Mouse (Mus musculus): Measurements from ENCODE around the gene Azin2. TPM values are rescaled to one million over a fixed set of nuclear protein-coding genes. Genes with fewer than 3 reads are reported as not detected.
A peak's percentile ranks its signal among the peaks of the same experiment; 100 is the strongest.

The Azin2 gene
- polyA plus RNA-seq, 1 experiment from 2014 or later, result 7.4 TPM

DNA sequence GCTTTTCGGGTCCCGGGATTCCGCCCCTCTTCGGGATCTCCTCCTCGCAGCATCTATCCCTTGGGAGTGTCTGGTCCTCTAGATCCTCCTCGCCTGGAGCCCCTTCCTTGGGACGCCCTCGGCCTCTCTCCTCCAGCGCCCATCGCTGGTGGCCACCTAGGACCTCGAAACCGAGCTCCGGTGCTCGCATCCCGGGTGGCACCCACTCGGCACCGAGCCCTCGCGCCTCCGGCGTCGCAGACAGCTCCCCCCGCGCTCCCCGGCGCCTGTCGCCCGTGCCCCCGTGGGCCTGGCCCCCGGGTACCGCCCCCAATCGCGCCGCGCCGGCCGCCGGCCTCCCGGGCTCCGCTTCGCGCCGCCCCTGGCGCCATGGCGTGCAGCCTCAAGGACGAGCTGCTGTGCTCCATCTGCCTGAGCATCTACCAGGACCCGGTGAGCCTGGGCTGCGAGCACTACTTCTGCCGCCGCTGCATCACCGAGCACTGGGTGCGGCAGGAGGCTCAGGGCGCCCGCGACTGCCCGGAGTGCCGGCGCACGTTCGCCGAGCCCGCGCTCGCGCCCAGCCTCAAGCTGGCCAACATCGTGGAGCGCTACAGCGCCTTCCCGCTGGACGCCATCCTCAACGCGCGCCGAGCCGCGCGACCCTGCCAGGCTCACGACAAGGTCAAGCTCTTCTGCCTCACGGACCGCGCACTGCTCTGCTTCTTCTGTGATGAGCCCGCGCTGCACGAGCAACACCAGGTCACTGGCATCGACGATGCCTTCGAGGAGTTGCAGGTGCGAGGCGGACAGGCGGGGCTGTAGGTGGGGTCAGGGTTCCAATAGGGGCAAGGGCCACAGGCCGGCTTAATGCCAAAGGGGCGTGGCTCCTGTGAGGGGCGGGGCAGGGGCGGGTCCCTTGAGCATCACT is 78.2 kb downstream of the Azin2 start:
- ATAC-seq (ENCODE audit: insufficient number of reproducible peaks, insufficient read depth, low FRiP score, low read depth), result peak; percentile 35
- peak overlapping the region; percentile 88 for H3K4me2 ChIP-seq (ENCODE audit: low read length)
- no peaks in the 10 kb centered on the region; the same call in 1 of the 2 replicates for H3K36me3 ChIP-seq (ENCODE audit: control insufficient read depth, insufficient read depth, low read length)
- no peaks in the 10 kb centered on the region; the same call in 1 of the 2 replicates for H3K27me3 ChIP-seq (ENCODE audit: control insufficient read depth, insufficient read depth, low read length)
- H3K4me1 ChIP-seq (ENCODE audit: control insufficient read depth in 2 of 2, insufficient read depth in 2 of 2, low read length in 2 of 2), result peaks cover 5 to 7% of the 10 kb centered on the region in 2 experiments; a peak in 3 of 4 replicates
- H3K9me3 ChIP-seq (ENCODE audit: control insufficient read depth, low read length), result peaks cover 4% of the 10 kb centered on the region
- peak overlapping the region; percentile 60 to 83 for H3K4me3 ChIP-seq (ENCODE audit: control insufficient read depth in 1 of 2, insufficient read depth in 1 of 2, low read depth in 1 of 2, low read length in 2 of 2)
- H3K27ac ChIP-seq (replicated peaks in 1 of 2; ENCODE audit: control insufficient read depth in 1 of 2, insufficient read depth in 1 of 2, low read depth in 2 of 2, low read length in 2 of 2), result peak overlapping the region in 1 of 2 experiments; percentile 39; a peak in 1 of 4 replicates
- WGBS, result under 1% methylated on average over 94 of the region's 94 CpGs
- H3K9ac ChIP-seq (ENCODE audit: low read length), result peak overlapping the region; percentile 63

GRCm38 (mm10) chr4:128883379-128883781 is 78.9 kb downstream of the Azin2 start, which contains the start of gene Trim62:
TSS of gene Trim62 (plus strand) at chr4:128883580.
- peaks cover 4% of the 10 kb centered on the region for H3K9me3 ChIP-seq (ENCODE audit: control insufficient read depth, low read length)
- under 1% methylated on average over 32 of the region's 37 CpGs for WGBS
- ATAC-seq (ENCODE audit: insufficient number of reproducible peaks, insufficient read depth, low FRiP score, low read depth), result peak; percentile 73
- H3K9ac ChIP-seq (ENCODE audit: low read length), result peak within 1 kb of the TSS; percentile 63
- H3K27ac ChIP-seq (replicated peaks in 1 of 2; ENCODE audit: control insufficient read depth in 1 of 2, insufficient read depth in 1 of 2, low read depth in 2 of 2, low read length in 2 of 2), result peak within 1 kb of the TSS in 1 of 2 experiments; percentile 39; a peak in 1 of 4 replicates
- H3K4me1 ChIP-seq (ENCODE audit: control insufficient read depth in 2 of 2, insufficient read depth in 2 of 2, low read length in 2 of 2), result peaks cover 5 to 7% of the 10 kb centered on the region in 2 experiments; a peak in 3 of 4 replicates
- peaks cover 2% of the 10 kb centered on the region for H3K27me3 ChIP-seq (ENCODE audit: control insufficient read depth, insufficient read depth, low read length)
- peak within 1 kb of the TSS; percentile 60 to 83 for H3K4me3 ChIP-seq (ENCODE audit: control insufficient read depth in 1 of 2, insufficient read depth in 1 of 2, low read depth in 1 of 2, low read length in 2 of 2)
- peak within 1 kb of the TSS; percentile 88 for H3K4me2 ChIP-seq (ENCODE audit: low read length)
- no peaks in the 10 kb centered on the region; the same call in 1 of the 2 replicates for H3K36me3 ChIP-seq (ENCODE audit: control insufficient read depth, insufficient read depth, low read length)

Other genes starting within 250 kb of the Azin2 start
- gene A3galt2, start 207.1 kb downstream of the Azin2 start, polyA plus RNA-seq (2014; fragmentation: Nextera tagmentation; extraction: Ambion mirVana), result 0.12 and 0.13 TPM in 2 replicates
- gene Zfp362, start 156.4 kb downstream of the Azin2 start, polyA plus RNA-seq (2014; fragmentation: Nextera tagmentation; extraction: Ambion mirVana), result 14.8 and 17.6 TPM in 2 replicates
- gene Trim62, start 78.9 kb downstream of the Azin2 start, polyA plus RNA-seq (2014; fragmentation: Nextera tagmentation; extraction: Ambion mirVana), result 3.5 and 3.6 TPM in 2 replicates
- 126 and 129 TPM in 2 replicates for gene Ak2, start 29.5 kb upstream of the Azin2 start, polyA plus RNA-seq (2014; fragmentation: Nextera tagmentation; extraction: Ambion mirVana)
- gene Rnf19b, start 95.8 kb upstream of the Azin2 start, polyA plus RNA-seq (2014; fragmentation: Nextera tagmentation; extraction: Ambion mirVana), result 8.2 and 9.0 TPM in 2 replicates
- gene Tmem54, start 143.1 kb upstream of the Azin2 start, polyA plus RNA-seq (2014; fragmentation: Nextera tagmentation; extraction: Ambion mirVana), result not detected in 2 replicates
- 0.31 and 0.47 TPM in 2 replicates for gene Hpca, start 159.6 kb upstream of the Azin2 start, polyA plus RNA-seq (2014; fragmentation: Nextera tagmentation; extraction: Ambion mirVana)
- 11.9 and 13.7 TPM in 2 replicates for gene Fndc5, start 174.6 kb upstream of the Azin2 start, polyA plus RNA-seq (2014; fragmentation: Nextera tagmentation; extraction: Ambion mirVana)
- gene S100pbp, start 227.3 kb upstream of the Azin2 start, polyA plus RNA-seq (2014; fragmentation: Nextera tagmentation; extraction: Ambion mirVana), result 13.7 and 15.7 TPM in 2 replicates
- gene Yars, start 227.3 kb upstream of the Azin2 start, polyA plus RNA-seq (2014; fragmentation: Nextera tagmentation; extraction: Ambion mirVana), result 46.3 and 51.2 TPM in 2 replicates